Mouse (Mus musculus) thymus, postnatal 4 days (tissue): Measurements from ENCODE around the gene Cyb5r1.
"Not testable (repeated sequence)": the region's sequence is repeated elsewhere in the genome, so short reads cannot be mapped to it uniquely, and the experiment has no call there.

Source experiments
- DNase-seq: peaks from one replicate; pipeline ENCODE4 v3.0.0; 2021

Cyb5r1 gene

GRCm38 (mm10) chr1:134414501-134415167 lies 9.3 kb downstream of the Cyb5r1 start:
- DNase-seq, result no peak

GRCm38 (mm10) chr1:134415168-134415831 lies 9.9 kb downstream of the Cyb5r1 start, which contains the start of gene Adipor1:
Gene Adipor1 (plus strand): TSS chr1:134415378.
- peak; percentile 95 for DNase-seq

- no peak for DNase-seq
Observed at GRCm38 (mm10) chr1:134418414-134418975, 13.1 kb downstream of the Cyb5r1 start.

- no peak for DNase-seq
Observed at GRCm38 (mm10) chr1:134419176-134419575, 13.8 kb downstream of the Cyb5r1 start.

- no peak for DNase-seq
Observed at GRCm38 (mm10) chr1:134419751-134420458, 14.5 kb downstream of the Cyb5r1 start.

- DNase-seq, result no peak
Observed at GRCm38 (mm10) chr1:134423911-134424310, 18.6 kb downstream of the Cyb5r1 start.

- DNase-seq, result no peak
Observed at GRCm38 (mm10) chr1:134426289-134426688, 20.9 kb downstream of the Cyb5r1 start.

GRCm38 (mm10) chr1:134433002-134433401 lies 27.6 kb downstream of the Cyb5r1 start:
- DNase-seq, result no peak

- no peak for DNase-seq
Observed at GRCm38 (mm10) chr1:134433473-134433872, 28.1 kb downstream of the Cyb5r1 start.

GRCm38 (mm10) chr1:134435414-134435813 lies 30.1 kb downstream of the Cyb5r1 start:
- DNase-seq, result peak; percentile 47

- DNase-seq, result no peak
Observed at GRCm38 (mm10) chr1:134440437-134440836, 35.1 kb downstream of the Cyb5r1 start.

GRCm38 (mm10) chr1:134441737-134442136 lies 36.4 kb downstream of the Cyb5r1 start:
- DNase-seq, result not testable (repeated sequence)

- DNase-seq, result no peak
Observed at GRCm38 (mm10) chr1:134442394-134442793, 37.0 kb downstream of the Cyb5r1 start.

GRCm38 (mm10) chr1:134443288-134443687 lies 37.9 kb downstream of the Cyb5r1 start:
- not testable (repeated sequence) for DNase-seq

GRCm38 (mm10) chr1:134445418-134445817 lies 40.1 kb downstream of the Cyb5r1 start:
- no peak for DNase-seq

- not testable (repeated sequence) for DNase-seq
Observed at GRCm38 (mm10) chr1:134448537-134448936, 43.2 kb downstream of the Cyb5r1 start.

GRCm38 (mm10) chr1:134450201-134450600 lies 44.8 kb downstream of the Cyb5r1 start:
- DNase-seq, result no peak

- DNase-seq, result peak; percentile 81
Observed at GRCm38 (mm10) chr1:134450986-134451385, 45.6 kb downstream of the Cyb5r1 start.

GRCm38 (mm10) chr1:134454904-134455824 lies 49.8 kb downstream of the Cyb5r1 start, which contains the start of gene Klhl12:
Gene Klhl12 (plus strand): TSS chr1:134455531.
- peak; percentile 99 for DNase-seq

- no peak for DNase-seq
Observed at GRCm38 (mm10) chr1:134456060-134456459, 50.7 kb downstream of the Cyb5r1 start.

- DNase-seq, result no peak
Observed at GRCm38 (mm10) chr1:134458139-134458727, 52.9 kb downstream of the Cyb5r1 start.
